Mouse (Mus musculus): Measurements from ENCODE around the gene Cpped1. TPM values are rescaled to one million over a fixed set of nuclear protein-coding genes. Genes with fewer than 3 reads are reported as not detected.

Gene Cpped1
- polyA plus RNA-seq, 1 experiment from 2014 or later = 30.7 TPM

DNA sequence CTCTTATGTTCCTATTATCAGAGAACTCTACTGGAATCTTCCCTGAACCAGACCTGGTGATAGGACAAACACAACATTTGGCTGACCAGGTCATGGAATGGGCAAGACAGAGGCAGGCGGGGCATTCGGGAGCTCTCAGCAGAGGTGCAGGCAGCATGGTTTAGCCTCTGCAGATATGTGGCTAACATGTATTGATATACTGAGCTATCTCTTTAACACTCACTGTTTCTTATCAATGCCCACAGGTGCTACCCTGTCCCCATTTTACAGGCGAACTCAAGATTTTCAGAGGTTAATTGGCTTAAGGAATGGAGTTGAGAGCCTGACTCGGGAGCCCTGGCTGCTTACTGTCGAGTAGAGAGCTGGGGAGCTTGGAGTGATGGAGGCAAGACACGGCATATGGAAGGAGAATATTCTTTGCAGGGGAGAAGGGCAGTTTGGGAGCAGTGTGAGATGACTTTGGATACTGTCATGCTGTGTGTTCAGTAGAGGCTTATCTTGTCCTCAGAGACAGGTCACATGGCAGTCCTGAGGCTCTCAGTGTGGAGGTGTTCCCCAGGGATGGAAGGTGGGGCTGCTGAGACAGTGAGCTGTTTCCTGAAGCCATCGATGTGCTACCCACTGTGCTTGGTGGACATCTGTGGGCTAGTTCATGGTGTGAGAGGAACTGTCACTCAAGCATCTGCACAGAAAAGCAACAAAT, 113.3 kb downstream of the Cpped1 start:
- no peaks in the 10 kb centered on the region for H3K9me3 ChIP-seq (ENCODE audit: control insufficient read depth, low read depth, low read length)
- H3K36me3 ChIP-seq (ENCODE audit: control insufficient read depth, insufficient read depth, low read length) = no peaks in the 10 kb centered on the region
- H3K9ac ChIP-seq (replicated peaks; ENCODE audit: low read depth, low read length) = no peak overlapping the region
- no peak overlapping the region for H3K4me3 ChIP-seq (ENCODE audit: low read depth, low read length)
- no peaks in the 10 kb centered on the region for H3K27me3 ChIP-seq (ENCODE audit: control insufficient read depth, insufficient read depth, low read length)
- ATAC-seq (ENCODE audit: insufficient number of reproducible peaks, insufficient read depth, low FRiP score, low read depth) = no peak; the same call in 1 of the 2 replicates
- H3K27ac ChIP-seq (ENCODE audit: low read length) = no peak overlapping the region
- 63% methylated on average over 7 of the region's 7 CpGs for WGBS
- H3K4me1 ChIP-seq (ENCODE audit: control insufficient read depth, insufficient read depth, low read length) = no peaks in the 10 kb centered on the region
- no peak overlapping the region for H3K4me2 ChIP-seq (replicated peaks; ENCODE audit: low read depth, low read length)

DNA sequence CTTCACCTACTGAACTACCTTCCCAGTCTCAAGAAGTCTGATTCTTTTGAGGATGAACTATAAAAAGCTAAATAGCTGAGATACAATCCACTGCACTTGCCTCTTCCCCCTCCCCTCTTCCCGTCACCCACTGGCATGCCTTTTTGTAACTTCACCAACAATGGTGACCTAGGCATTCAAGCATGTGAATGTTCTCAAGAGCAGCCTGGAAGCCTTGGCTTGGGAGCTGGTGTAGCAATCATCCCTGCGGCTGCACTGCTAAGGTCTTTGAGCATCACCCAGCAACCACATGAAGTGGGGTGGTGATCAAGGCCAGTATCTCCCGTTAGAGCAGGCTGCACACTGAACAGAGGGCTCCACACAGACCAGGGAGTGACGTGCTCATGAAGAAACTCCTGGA, 114.6 kb downstream of the Cpped1 start:
- Histone ChIP-seq H3K27ac (ENCODE audit: low read length) (no peak overlapping the region), H3K9me3 (ENCODE audit: control insufficient read depth, low read depth, low read length) (no peaks in the 10 kb centered on the region), H3K4me3 (ENCODE audit: low read depth, low read length) (no peak overlapping the region), H3K4me2 (replicated peaks; ENCODE audit: low read depth, low read length) (no peak overlapping the region), H3K9ac (replicated peaks; ENCODE audit: low read depth, low read length) (no peak overlapping the region), H3K27me3 (ENCODE audit: control insufficient read depth, insufficient read depth, low read length) (no peaks in the 10 kb centered on the region), H3K4me1 (ENCODE audit: control insufficient read depth, insufficient read depth, low read length) (no peaks in the 10 kb centered on the region), H3K36me3 (ENCODE audit: control insufficient read depth, insufficient read depth, low read length) (no peaks in the 10 kb centered on the region)
- WGBS = 80% methylated on average over 4 of the region's 4 CpGs
- ATAC-seq (ENCODE audit: insufficient number of reproducible peaks, insufficient read depth, low FRiP score, low read depth) = no peak

DNA sequence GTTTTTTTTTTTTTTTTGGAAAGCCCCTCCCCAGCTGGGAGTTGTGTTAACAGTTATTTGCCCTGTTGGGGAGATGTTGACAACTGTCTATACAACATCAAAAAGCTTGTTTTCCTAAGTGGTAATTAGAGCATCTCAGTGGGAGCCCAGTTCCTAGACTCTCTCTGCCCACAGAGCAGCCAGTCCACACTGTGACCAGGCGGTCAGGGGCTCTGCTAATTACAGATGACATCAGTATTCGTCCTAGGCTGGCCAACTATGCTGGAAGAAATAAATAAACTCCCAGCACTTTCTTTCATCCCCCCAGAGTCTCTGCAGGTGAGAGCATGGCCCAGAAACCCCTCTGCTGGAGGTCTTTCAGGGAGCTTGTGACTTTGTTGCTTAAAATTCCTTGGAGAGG, 115.9 kb downstream of the Cpped1 start:
- H3K9ac ChIP-seq (replicated peaks; ENCODE audit: low read depth, low read length) = no peak overlapping the region
- H3K27ac ChIP-seq (ENCODE audit: low read length) = no peak overlapping the region
- H3K9me3 ChIP-seq (ENCODE audit: control insufficient read depth, low read depth, low read length) = no peaks in the 10 kb centered on the region
- no peak for ATAC-seq (ENCODE audit: insufficient number of reproducible peaks, insufficient read depth, low FRiP score, low read depth)
- H3K4me2 ChIP-seq (replicated peaks; ENCODE audit: low read depth, low read length) = no peak overlapping the region
- H3K36me3 ChIP-seq (ENCODE audit: control insufficient read depth, insufficient read depth, low read length) = no peaks in the 10 kb centered on the region
- H3K27me3 ChIP-seq (ENCODE audit: control insufficient read depth, insufficient read depth, low read length) = no peaks in the 10 kb centered on the region
- no peak overlapping the region for H3K4me3 ChIP-seq (ENCODE audit: low read depth, low read length)
- WGBS = 36% methylated on average over 2 of the region's 2 CpGs
- no peaks in the 10 kb centered on the region for H3K4me1 ChIP-seq (ENCODE audit: control insufficient read depth, insufficient read depth, low read length)

DNA sequence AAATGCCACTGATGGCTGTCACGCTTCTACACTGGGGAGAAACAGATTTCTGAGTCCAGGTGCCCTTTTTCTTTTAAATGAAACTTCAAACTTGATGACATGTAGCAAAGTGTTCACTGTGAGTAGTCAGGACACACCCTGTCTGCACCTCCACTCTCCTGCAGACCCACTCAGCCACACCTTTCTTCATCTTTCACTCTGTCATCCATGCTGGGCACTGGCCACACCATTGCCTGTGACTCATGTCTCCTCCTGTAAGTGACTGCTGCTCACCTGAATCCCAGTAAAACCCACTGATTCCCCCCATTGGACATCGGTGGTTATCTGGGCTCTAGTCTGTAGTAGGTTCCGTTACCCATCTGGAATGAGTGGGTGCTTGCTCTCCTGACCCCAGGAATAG, 118.8 kb downstream of the Cpped1 start:
- Histone ChIP-seq H3K9ac (replicated peaks; ENCODE audit: low read depth, low read length) (no peak overlapping the region), H3K4me3 (ENCODE audit: low read depth, low read length) (no peak overlapping the region), H3K4me1 (ENCODE audit: control insufficient read depth, insufficient read depth, low read length) (no peaks in the 10 kb centered on the region), H3K4me2 (replicated peaks; ENCODE audit: low read depth, low read length) (no peak overlapping the region), H3K27ac (ENCODE audit: low read length) (no peak overlapping the region), H3K27me3 (ENCODE audit: control insufficient read depth, insufficient read depth, low read length) (no peaks in the 10 kb centered on the region), H3K36me3 (ENCODE audit: control insufficient read depth, insufficient read depth, low read length) (no peaks in the 10 kb centered on the region), H3K9me3 (ENCODE audit: control insufficient read depth, low read depth, low read length) (no peaks in the 10 kb centered on the region)
- WGBS = 80% methylated on average over 3 of the region's 3 CpGs
- ATAC-seq (ENCODE audit: insufficient number of reproducible peaks, insufficient read depth, low FRiP score, low read depth) = no peak

DNA sequence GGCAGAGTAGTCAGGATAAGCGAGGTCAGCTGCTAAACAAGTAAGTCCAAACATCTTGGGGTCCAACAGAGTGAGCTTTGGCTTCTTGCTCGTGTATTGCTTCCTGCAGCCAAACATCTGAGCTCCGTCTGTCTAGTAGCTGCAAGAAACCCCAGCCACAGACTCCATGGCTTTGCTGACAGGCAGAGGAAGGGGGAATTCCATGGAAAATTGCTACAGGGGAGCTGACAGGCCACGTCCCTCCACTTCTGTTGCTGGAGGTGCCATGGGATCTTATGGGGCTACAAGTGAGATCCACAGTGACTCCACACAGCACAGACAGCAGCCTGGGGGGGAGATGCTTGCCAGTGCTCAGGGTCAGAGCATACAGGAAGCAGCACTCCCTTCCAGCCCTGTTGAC, 123.4 kb downstream of the Cpped1 start:
- Histone ChIP-seq H3K36me3 (ENCODE audit: control insufficient read depth, insufficient read depth, low read length) (no peaks in the 10 kb centered on the region), H3K4me3 (ENCODE audit: low read depth, low read length) (no peak overlapping the region), H3K4me1 (ENCODE audit: control insufficient read depth, insufficient read depth, low read length) (no peaks in the 10 kb centered on the region), H3K27me3 (ENCODE audit: control insufficient read depth, insufficient read depth, low read length) (no peaks in the 10 kb centered on the region), H3K4me2 (replicated peaks; ENCODE audit: low read depth, low read length) (no peak overlapping the region), H3K9me3 (ENCODE audit: control insufficient read depth, low read depth, low read length) (no peaks in the 10 kb centered on the region), H3K9ac (replicated peaks; ENCODE audit: low read depth, low read length) (no peak overlapping the region), H3K27ac (ENCODE audit: low read length) (no peak overlapping the region)
- WGBS = 65% methylated on average over 4 of the region's 4 CpGs
- no peak for ATAC-seq (ENCODE audit: insufficient number of reproducible peaks, insufficient read depth, low FRiP score, low read depth)

DNA sequence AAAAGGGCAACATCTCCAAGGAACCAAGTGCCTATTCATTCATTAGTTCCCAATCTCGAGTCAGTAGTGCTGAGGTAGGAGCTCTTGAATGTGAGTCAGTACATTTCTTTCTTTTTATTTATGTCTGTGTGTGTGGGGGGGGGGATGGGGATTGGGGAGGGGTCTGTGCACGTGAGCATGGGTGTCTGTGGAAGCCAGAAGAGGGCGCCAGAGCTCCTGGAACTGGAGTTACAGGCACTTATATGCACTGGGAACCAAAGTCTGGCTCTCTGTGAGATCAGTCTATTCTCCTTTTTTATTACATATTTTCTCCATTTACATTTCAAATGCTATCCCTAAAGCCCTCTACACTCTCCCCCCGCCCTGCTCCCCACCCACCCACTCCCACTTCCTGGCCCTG, 124.9 kb downstream of the Cpped1 start:
- Histone ChIP-seq H3K9ac (replicated peaks; ENCODE audit: low read depth, low read length) (no peak overlapping the region), H3K36me3 (ENCODE audit: control insufficient read depth, insufficient read depth, low read length) (no peaks in the 10 kb centered on the region), H3K4me2 (replicated peaks; ENCODE audit: low read depth, low read length) (no peak overlapping the region), H3K27ac (ENCODE audit: low read length) (no peak overlapping the region), H3K27me3 (ENCODE audit: control insufficient read depth, insufficient read depth, low read length) (no peaks in the 10 kb centered on the region), H3K4me3 (ENCODE audit: low read depth, low read length) (no peak overlapping the region), H3K4me1 (ENCODE audit: control insufficient read depth, insufficient read depth, low read length) (no peaks in the 10 kb centered on the region), H3K9me3 (ENCODE audit: control insufficient read depth, low read depth, low read length) (no peaks in the 10 kb centered on the region)
- WGBS = 68% methylated on average over 4 of the region's 4 CpGs
- ATAC-seq (ENCODE audit: insufficient number of reproducible peaks, insufficient read depth, low FRiP score, low read depth) = no peak

DNA sequence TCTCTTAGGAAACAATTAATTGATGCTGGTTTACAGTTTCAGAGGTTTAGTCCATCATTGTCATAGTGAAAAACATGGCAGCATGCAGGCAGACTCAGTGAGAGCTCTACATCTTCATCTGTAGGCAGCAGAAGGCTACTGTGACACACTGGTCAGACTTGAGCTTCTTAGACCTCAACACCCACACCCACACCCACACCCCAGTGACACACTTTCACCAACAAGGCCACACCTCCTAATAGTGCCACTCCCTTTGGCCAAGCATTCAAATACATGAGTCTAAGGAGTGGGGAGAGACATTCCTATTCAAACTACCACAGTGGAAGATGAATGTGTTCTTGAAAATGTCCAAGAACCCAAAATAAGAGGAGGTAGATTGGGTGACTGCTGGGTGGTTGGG, 125.9 kb downstream of the Cpped1 start:
- H3K4me2 ChIP-seq (replicated peaks; ENCODE audit: low read depth, low read length) = no peak overlapping the region
- no peaks in the 10 kb centered on the region for H3K27me3 ChIP-seq (ENCODE audit: control insufficient read depth, insufficient read depth, low read length)
- no peak overlapping the region for H3K9ac ChIP-seq (replicated peaks; ENCODE audit: low read depth, low read length)
- no peaks in the 10 kb centered on the region for H3K4me1 ChIP-seq (ENCODE audit: control insufficient read depth, insufficient read depth, low read length)
- no peak overlapping the region for H3K4me3 ChIP-seq (ENCODE audit: low read depth, low read length)
- H3K27ac ChIP-seq (ENCODE audit: low read length) = no peak overlapping the region
- no peaks in the 10 kb centered on the region for H3K9me3 ChIP-seq (ENCODE audit: control insufficient read depth, low read depth, low read length)
- H3K36me3 ChIP-seq (ENCODE audit: control insufficient read depth, insufficient read depth, low read length) = no peaks in the 10 kb centered on the region
- ATAC-seq (ENCODE audit: insufficient number of reproducible peaks, insufficient read depth, low FRiP score, low read depth) = no peak

DNA sequence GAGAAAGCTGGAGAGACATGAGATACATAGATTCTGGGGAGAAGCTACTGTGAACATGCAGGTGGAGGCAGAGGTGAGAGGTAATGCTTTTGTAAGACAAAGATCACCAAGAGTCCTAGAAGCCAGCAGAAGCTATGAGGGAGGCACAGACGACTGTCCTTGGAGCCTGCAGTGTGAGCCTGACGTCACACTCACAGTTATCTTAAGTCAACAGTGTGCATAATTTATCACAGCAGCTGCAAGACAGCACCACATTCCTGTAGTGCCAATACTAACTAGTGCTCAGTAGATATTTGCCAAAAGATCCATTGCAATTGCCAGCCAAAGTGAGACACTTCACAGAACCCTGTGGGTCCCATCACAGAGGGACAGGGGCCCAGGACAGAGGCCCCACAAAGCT, 127.2 kb downstream of the Cpped1 start:
- Histone ChIP-seq H3K9me3 (ENCODE audit: control insufficient read depth, low read depth, low read length) (no peaks in the 10 kb centered on the region), H3K27ac (ENCODE audit: low read length) (no peak overlapping the region), H3K4me3 (ENCODE audit: low read depth, low read length) (no peak overlapping the region), H3K9ac (replicated peaks; ENCODE audit: low read depth, low read length) (no peak overlapping the region), H3K4me2 (replicated peaks; ENCODE audit: low read depth, low read length) (no peak overlapping the region), H3K4me1 (ENCODE audit: control insufficient read depth, insufficient read depth, low read length) (no peaks in the 10 kb centered on the region), H3K36me3 (ENCODE audit: control insufficient read depth, insufficient read depth, low read length) (no peaks in the 10 kb centered on the region), H3K27me3 (ENCODE audit: control insufficient read depth, insufficient read depth, low read length) (no peaks in the 10 kb centered on the region)
- WGBS = 13% methylated on average over 2 of the region's 2 CpGs
- ATAC-seq (ENCODE audit: insufficient number of reproducible peaks, insufficient read depth, low FRiP score, low read depth) = no peak
